Mouse (Mus musculus): ENCODE measurements around the gene Ap4m1.

DNA sequence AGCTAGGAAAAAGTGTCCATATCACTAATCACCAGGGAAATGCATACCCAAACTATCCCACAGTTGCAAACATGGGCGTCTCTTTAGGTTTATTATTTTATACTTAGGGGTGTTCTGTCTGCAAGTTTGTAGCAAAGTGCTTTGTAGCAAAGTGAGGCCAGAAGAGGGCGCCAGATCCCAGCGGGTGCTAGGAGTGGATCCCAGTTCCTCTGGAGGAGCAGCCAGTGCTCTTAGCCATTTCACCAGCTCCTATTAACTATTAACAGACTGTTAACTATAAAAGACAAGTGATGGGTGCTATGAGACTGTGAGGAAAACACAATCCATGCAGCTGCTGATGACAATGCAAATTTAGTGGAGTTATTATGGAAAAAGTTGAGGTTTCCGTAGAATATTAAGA is 50.3 kb downstream of the Ap4m1 start:
- TF ChIP-seq POLR2A (IDR thresholded peaks at IDR 0.05; ENCODE audit: low read depth, low read length) = no peak
- peak; percentile 80; the same call in 1 of the 2 replicates for TF ChIP-seq CTCF (IDR thresholded peaks at IDR 0.05; ENCODE audit: extremely low read depth, insufficient read depth, insufficient read length, insufficient replicate concordance)
